Mouse (Mus musculus) MEL (cell line): ENCODE measurements around the gene Pigm. TPM values are rescaled to one million over a fixed set of nuclear protein-coding genes. Genes with fewer than 3 reads are reported as not detected.

Experiments used
- DNase-seq: peaks from one replicate; pipeline ENCODE4 v3.0.0; 2011; ENCODE audit warnings: low read depth, low spot score
- H3K27ac ChIP-seq: 2 replicates; pipeline ENCODE4 v1.5.1; 2012; ENCODE audit warnings: low read depth, mild to moderate bottlenecking, control low read depth, low read length, moderate library complexity; ENCODE audit not compliant: control insufficient read depth
- H3K27me3 ChIP-seq, 2 experiments: fragments of 150-350 bp in 1 of 2; sonication (generic) in 1 of 2; 2 replicates each; pipeline ENCODE4 v1.6.1; 2012; ENCODE audit warnings: low read length in 2 of 2, mild to moderate bottlenecking in 2 of 2, improper control_type of control experiment in 1 of 2, moderate library complexity in 1 of 2; ENCODE audit not compliant: insufficient read depth in 2 of 2, control insufficient read depth in 1 of 2
- H3K36me3 ChIP-seq, 2 experiments: 2 replicates each; pipeline ENCODE4 v1.6.1; 2012 to 2014; ENCODE audit warnings: low read length in 2 of 2, improper control_type of control experiment in 1 of 2, inconsistent platforms in 1 of 2, mild to moderate bottlenecking in 1 of 2; ENCODE audit not compliant: insufficient read depth in 2 of 2, control insufficient read depth in 1 of 2
- H3K4me1 ChIP-seq, 2 experiments: fragments of 150-350 bp in 1 of 2; sonication (generic) in 1 of 2; 2 replicates each; pipeline ENCODE4 v1.6.1; 2012; ENCODE audit warnings: low read length in 2 of 2, improper control_type of control experiment in 1 of 2, mild to moderate bottlenecking in 1 of 2; ENCODE audit not compliant: insufficient read depth in 2 of 2, control insufficient read depth in 1 of 2
- H3K4me3 ChIP-seq, 2 experiments: fragments of 150-350 bp in 1 of 2; sonication (generic) in 1 of 2; 2 replicates each; pipeline ENCODE4 v1.5.1; 2012; ENCODE audit warnings: low read depth in 2 of 2, low read length in 2 of 2, mild to moderate bottlenecking in 2 of 2, moderate library complexity in 2 of 2, control low read depth in 1 of 2, improper control_type of control experiment in 1 of 2; ENCODE audit not compliant: control insufficient read depth in 1 of 2, insufficient read depth in 1 of 2
- H3K79me2 ChIP-seq: 2 replicates; pipeline ENCODE4 v1.6.1; 2012; ENCODE audit warnings: mild to moderate bottlenecking, low read length, moderate library complexity; ENCODE audit not compliant: control insufficient read depth, poor library complexity, insufficient read depth
- H3K9ac ChIP-seq: 2 replicates; pipeline ENCODE4 v1.6.1; 2012; ENCODE audit warnings: low read depth, mild to moderate bottlenecking, control low read depth, low read length, moderate library complexity; ENCODE audit not compliant: control insufficient read depth, poor library complexity, severe bottlenecking
- H3K9me3 ChIP-seq: fragments of 150-350 bp; sonication (generic); replicated peaks from 2 replicates; pipeline ENCODE4 v1.6.1; 2012; ENCODE audit warnings: mild to moderate bottlenecking, low read length, improper control_type of control experiment, moderate library complexity; ENCODE audit not compliant: insufficient read depth
- CHD1 ChIP-seq: IDR thresholded peaks from 2 replicates; pipeline ENCODE4 v1.6.1; 2012; ENCODE audit warnings: low read depth, mild to moderate bottlenecking, inconsistent platforms, low read length, improper control_type of control experiment
- CTCF ChIP-seq, 3 experiments: IDR thresholded peaks in 2 of 3; conservative IDR thresholded peaks in 1 of 3; 2 replicates each; pipeline ENCODE4 v1.5.1; 2011 to 2012; ENCODE audit warnings: low read length in 3 of 3, low read depth in 2 of 3, mild to moderate bottlenecking in 2 of 3, improper control_type of control experiment in 1 of 3, inconsistent platforms in 1 of 3, mixed read lengths in 1 of 3, moderate library complexity in 1 of 3; ENCODE audit not compliant: control insufficient read depth in 1 of 3, insufficient read depth in 1 of 3, poor library complexity in 1 of 3, severe bottlenecking in 1 of 3
- EP300 ChIP-seq, 2 experiments: IDR thresholded peaks; 2 replicates each; pipeline ENCODE4 v1.6.1; 2011; ENCODE audit warnings: improper control_type of control experiment in 2 of 2, low read length in 2 of 2, low read depth in 1 of 2, mild to moderate bottlenecking in 1 of 2
- GABPA ChIP-seq: IDR thresholded peaks from 2 replicates; pipeline ENCODE4 v1.6.1; 2012; ENCODE audit warnings: low read depth, mild to moderate bottlenecking, inconsistent platforms, low read length, improper control_type of control experiment, moderate library complexity
- JUND ChIP-seq: IDR thresholded peaks from 2 replicates; pipeline ENCODE4 v1.6.1; 2011; ENCODE audit warnings: low read depth, mild to moderate bottlenecking, improper control_type of control experiment, low read length
- MAZ ChIP-seq: IDR thresholded peaks from 2 replicates; pipeline ENCODE4 v1.6.1; 2012; ENCODE audit warnings: low read depth, mild to moderate bottlenecking, inconsistent platforms, low read length, improper control_type of control experiment
- RAD21 ChIP-seq: IDR thresholded peaks from 2 replicates; pipeline ENCODE4 v1.6.1; 2011; ENCODE audit warnings: mild to moderate bottlenecking, low read depth, low read length, improper control_type of control experiment
- RCOR1 ChIP-seq: IDR thresholded peaks from 2 replicates; pipeline ENCODE4 v1.6.1; 2012; ENCODE audit warnings: low read depth, mild to moderate bottlenecking, inconsistent platforms, low read length, improper control_type of control experiment
- SIN3A ChIP-seq: IDR thresholded peaks from 2 replicates; pipeline ENCODE4 v1.6.1; 2012; ENCODE audit warnings: low read length, improper control_type of control experiment, inconsistent platforms
- SMC3 ChIP-seq: IDR thresholded peaks from 2 replicates; pipeline ENCODE4 v1.6.1; 2011; ENCODE audit warnings: low read depth, low read length, improper control_type of control experiment
- TAL1 ChIP-seq: IDR thresholded peaks from 2 replicates; pipeline ENCODE4 v1.6.1; 2012; ENCODE audit warnings: mild to moderate bottlenecking, inconsistent platforms, low read length, moderate library complexity, mixed read lengths
- TCF12 ChIP-seq: IDR thresholded peaks from 2 replicates; pipeline ENCODE4 v1.6.1; 2014; ENCODE audit warnings: low read depth, mild to moderate bottlenecking, inconsistent platforms, low read length, improper control_type of control experiment, moderate library complexity
- ZC3H11A ChIP-seq: IDR thresholded peaks from 2 replicates; pipeline ENCODE4 v1.6.1; 2012; ENCODE audit warnings: low read depth, mild to moderate bottlenecking, inconsistent platforms, low read length, improper control_type of control experiment
- polyA plus RNA-seq, 2 experiments: library from polyadenylated mRNA; stranded (reverse) in 1 of 2; unstranded in 1 of 2; fragments of >175 nt in 1 of 2; fragments of >200 nt in 1 of 2; gene quantifications; 2 replicates each; pipeline versions ENCODE4 v1.2.1 to v1.2.4; 2012; ENCODE audit warnings: low replicate concordance in 2 of 2, low read depth in 1 of 2; ENCODE audit not compliant: insufficient read length in 2 of 2, insufficient read depth in 1 of 2, missing spikeins in 1 of 2
- total RNA-seq: library from RNA; depleted of rRNA; stranded (reverse); fragments of 300-350 nt; gene quantifications from 2 replicates; pipeline ENCODE4 v1.2.3, GENCODE M21; 2012

Gene Pigm
- total and polyA plus RNA-seq, 3 experiments = 8.6 to 11.3 TPM; not detected in 1

DNA sequence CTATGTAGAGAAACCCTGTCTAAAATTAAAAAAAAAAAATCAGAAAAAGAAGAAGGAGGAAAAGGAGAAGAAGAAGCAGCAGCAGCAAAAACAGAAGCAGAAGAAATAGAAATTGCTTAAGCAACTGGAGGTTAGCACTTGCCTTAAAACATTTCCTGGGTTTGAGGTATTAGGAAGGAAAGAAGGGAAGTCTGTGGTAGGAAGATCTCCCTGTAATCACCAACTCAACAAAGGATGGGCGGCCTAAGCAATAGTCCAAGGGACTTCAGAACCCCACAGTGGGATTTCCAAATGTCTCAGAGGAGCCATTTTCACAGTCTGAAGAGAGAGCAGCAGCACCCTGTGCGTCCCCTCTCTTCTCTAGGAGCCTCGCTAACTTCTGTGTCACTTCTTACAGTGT, 23.9 kb upstream of the Pigm start:
- TF ChIP-seq GABPA (no peak), TCF12 (no peak), RCOR1 (no peak), TAL1 (no peak)
- H3K9me3 ChIP-seq = no peaks in the 10 kb centered on the region
- no peak overlapping the region for H3K27ac ChIP-seq
- no peak overlapping the region for H3K4me3 ChIP-seq
- no peak overlapping the region for H3K9ac ChIP-seq
- DNase-seq = no peak
- H3K4me1 ChIP-seq = no peaks in the 10 kb centered on the region
- H3K27me3 ChIP-seq = peaks cover 4 to 7% of the 10 kb centered on the region in 2 experiments; a peak in 3 of 4 replicates
- no peaks in the 10 kb centered on the region for H3K36me3 ChIP-seq
- no peaks in the 10 kb centered on the region for H3K79me2 ChIP-seq

DNA sequence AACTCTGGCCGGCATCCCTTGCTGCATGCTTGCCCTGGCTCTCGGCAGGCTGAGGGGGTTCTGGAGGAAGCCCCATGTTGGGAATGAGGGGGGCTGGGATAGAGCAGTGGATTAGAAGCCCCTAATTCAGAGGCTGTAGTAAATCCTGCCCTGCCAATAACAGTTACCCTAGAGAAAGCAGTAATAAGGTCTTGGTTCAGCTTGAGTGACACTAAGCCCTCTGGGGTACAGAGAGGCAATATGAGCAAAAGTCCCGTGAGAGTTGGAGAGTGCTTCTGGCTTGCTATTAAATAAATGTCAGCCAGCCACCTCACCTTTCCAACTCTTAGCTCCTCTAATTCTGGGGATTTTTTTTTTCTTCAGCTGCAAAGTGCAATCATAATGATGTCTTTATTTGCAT, 21.0 kb upstream of the Pigm start:
- H3K27me3 ChIP-seq = peaks cover 7 to 9% of the 10 kb centered on the region in 2 experiments
- H3K9ac ChIP-seq = no peak overlapping the region
- TF ChIP-seq TAL1 = no peak
- H3K4me1 ChIP-seq = no peaks in the 10 kb centered on the region
- H3K9me3 ChIP-seq = no peaks in the 10 kb centered on the region
- DNase-seq = no peak
- no peaks in the 10 kb centered on the region for H3K36me3 ChIP-seq
- H3K27ac ChIP-seq = no peak overlapping the region
- H3K79me2 ChIP-seq = no peaks in the 10 kb centered on the region
- H3K4me3 ChIP-seq = no peak overlapping the region

DNA sequence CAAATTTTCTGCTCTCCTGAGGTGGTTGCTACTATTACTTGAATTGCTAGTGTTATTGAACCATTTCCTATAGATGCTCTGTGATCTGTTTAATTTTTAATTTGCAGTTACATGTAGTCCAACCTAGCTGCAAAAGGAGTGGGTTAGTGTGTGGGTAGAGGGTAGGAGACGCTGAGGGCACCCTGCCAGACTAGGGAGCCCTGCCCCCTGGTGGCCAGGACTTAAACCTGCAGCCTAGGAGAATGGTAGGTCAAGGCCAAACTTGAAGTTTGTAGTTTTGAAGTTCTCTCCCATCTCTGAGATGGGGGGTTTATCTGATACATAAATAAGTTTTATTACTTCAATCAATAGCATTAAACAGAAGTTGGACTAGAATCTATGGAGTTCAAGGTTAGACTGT, 18.8 kb upstream of the Pigm start:
- no peaks in the 10 kb centered on the region for H3K79me2 ChIP-seq
- H3K4me1 ChIP-seq = no peaks in the 10 kb centered on the region
- no peak overlapping the region for H3K9ac ChIP-seq
- no peaks in the 10 kb centered on the region for H3K9me3 ChIP-seq
- peak; percentile 92 for TF ChIP-seq SMC3
- TF ChIP-seq CHD1 = no peak
- 0 out of 2 replicates have a peak, but pooled peaks have one; percentile 29 for TF ChIP-seq SIN3A
- no peak for TF ChIP-seq JUND
- peak; percentile 70 for TF ChIP-seq ZC3H11A
- TF ChIP-seq EP300 (IDR thresholded peaks at IDR 0.05; ENCODE audit: low read depth in 1 of 2, low read length in 2 of 2) = no peak
- 0 out of 2 replicates have a peak, but pooled peaks have one; percentile 43 for TF ChIP-seq MAZ
- peak; percentile 91 to 95 (median 94) for TF ChIP-seq CTCF (IDR thresholded peaks at IDR 0.05 in 2 of 3, conservative IDR thresholded peaks at IDR 0.05 in 1 of 3; ENCODE audit: control insufficient read depth in 1 of 3, insufficient read depth in 1 of 3, low read depth in 2 of 3, low read length in 3 of 3, poor library complexity in 1 of 3, severe bottlenecking in 1 of 3)
- peak; percentile 78 for TF ChIP-seq RAD21
- H3K27ac ChIP-seq = no peak overlapping the region
- no peak overlapping the region for H3K4me3 ChIP-seq
- peak; percentile 69 for DNase-seq
- H3K27me3 ChIP-seq = peaks cover 4 to 9% of the 10 kb centered on the region in 2 experiments
- no peaks in the 10 kb centered on the region for H3K36me3 ChIP-seq
